Mouse (Mus musculus) v-Abl transformed pro-B cells (cell line): ENCODE results near the gene Osbpl9.

Source experiments
- in situ Hi-C, 2 experiments: fragments of 400-800 bp; cut with MboI; formaldehyde crosslinking; loops; one replicate each; pipeline ENCODE4 v1.15.1; 2025; ENCODE audit not compliant: unreplicated experiment in 2 of 2

The Osbpl9 gene

GRCm38 (mm10) chr4:109201582-109202424, at the start of gene Osbpl9:
Gene Osbpl9, minus strand, starts transcription at chr4:109202272.
- in situ Hi-C loops = no loop called here

DNA sequence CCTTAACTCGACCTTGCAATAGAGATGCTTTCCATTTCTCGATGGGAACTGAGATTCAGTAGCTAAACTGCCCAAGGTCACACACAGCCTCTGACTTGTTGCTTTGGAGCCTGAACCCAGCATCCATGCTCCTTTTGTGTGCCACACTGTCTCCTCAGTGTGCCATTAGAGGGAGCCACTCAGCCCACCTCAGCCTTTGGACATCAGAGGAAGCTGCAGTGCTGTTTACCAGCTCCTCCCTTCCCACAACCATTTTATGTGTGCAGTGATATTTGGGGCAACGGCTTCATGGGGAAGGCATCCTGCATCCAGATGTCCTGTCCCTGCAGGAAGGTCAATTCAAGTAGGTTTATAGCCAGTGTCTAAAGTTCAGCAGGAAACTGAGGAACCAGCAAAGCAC, 49.5 kb upstream of the Osbpl9 start:
- in situ Hi-C loops = loop anchor here in 1 of 2 experiments (5.0 kb wide), 1 partner anchor 181 kb away; no protein-coding TSS in a partner anchor

DNA sequence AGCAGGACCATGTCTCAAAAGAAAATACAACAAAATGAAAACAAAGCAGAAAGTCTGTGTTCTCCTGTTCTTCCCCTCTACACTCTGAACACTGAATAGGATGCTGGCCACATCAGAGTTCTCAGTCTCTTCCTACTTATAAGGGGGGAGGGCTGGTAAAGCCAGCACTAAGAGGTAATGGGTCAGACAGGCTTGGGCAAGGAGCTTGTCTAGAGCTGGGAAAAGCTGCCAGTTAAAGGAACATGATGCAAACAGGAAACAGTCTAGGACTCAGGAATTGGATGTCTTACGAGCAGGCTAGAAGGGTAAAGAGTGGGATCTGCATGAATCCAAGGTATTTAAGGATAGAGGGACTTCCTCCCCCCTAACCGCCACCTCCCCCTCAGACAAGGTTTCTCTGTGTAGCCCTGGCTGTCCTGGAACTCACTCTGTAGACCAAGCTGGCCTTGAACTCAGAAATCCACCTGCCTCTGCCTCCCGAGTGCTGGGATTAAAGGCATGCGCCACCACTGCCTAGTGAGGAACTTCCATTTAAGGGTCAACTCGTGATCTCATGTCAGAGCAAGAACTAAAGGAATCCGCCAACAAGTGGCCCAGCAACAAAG, 43.0 kb upstream of the Osbpl9 start:
- in situ Hi-C loops = loop anchor here (5.0 to 25.0 kb wide), 2 partner anchors 182 to 767 kb away; no protein-coding TSS in a partner anchor

- in situ Hi-C loops = loop anchor here in 1 of 2 experiments (25.0 kb wide), 1 partner anchor 768 kb away; no protein-coding TSS in a partner anchor
These were observed 42.4 kb upstream of the Osbpl9 start for GRCm38 (mm10) chr4:109244506-109244905.

DNA sequence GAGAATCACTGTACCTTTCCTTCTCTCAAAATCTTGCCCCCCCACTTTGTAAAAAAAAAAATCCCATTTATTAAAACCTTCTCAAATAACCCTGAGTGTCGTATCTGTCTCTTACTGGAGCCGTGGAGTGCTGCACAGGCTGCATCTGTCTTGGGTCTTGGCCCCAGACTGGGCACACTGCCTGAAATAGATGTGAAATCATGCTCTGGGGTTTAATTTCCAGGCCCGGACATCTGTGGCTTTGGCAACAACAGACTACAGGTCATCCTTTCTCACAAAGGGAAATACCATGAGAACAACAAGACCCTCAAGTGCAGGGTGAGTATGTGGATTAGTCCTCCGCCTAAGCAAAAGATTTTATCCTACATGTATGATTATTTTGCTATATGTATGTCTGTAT, 39.9 kb upstream of the Osbpl9 start:
- in situ Hi-C loops = loop anchor here in 1 of 2 experiments (25.0 kb wide), 1 partner anchor 770 kb away; no protein-coding TSS in a partner anchor

- in situ Hi-C loops = loop anchor here in 1 of 2 experiments (25.0 kb wide), 1 partner anchor 771 kb away; no protein-coding TSS in a partner anchor
These were observed 39.1 kb upstream of the Osbpl9 start for GRCm38 (mm10) chr4:109241221-109241620.

- in situ Hi-C loops = loop anchor here in 1 of 2 experiments (25.0 kb wide), 1 partner anchor 774 kb away; no protein-coding TSS in a partner anchor
These were observed 36.6 kb upstream of the Osbpl9 start for GRCm38 (mm10) chr4:109238428-109239268.

DNA sequence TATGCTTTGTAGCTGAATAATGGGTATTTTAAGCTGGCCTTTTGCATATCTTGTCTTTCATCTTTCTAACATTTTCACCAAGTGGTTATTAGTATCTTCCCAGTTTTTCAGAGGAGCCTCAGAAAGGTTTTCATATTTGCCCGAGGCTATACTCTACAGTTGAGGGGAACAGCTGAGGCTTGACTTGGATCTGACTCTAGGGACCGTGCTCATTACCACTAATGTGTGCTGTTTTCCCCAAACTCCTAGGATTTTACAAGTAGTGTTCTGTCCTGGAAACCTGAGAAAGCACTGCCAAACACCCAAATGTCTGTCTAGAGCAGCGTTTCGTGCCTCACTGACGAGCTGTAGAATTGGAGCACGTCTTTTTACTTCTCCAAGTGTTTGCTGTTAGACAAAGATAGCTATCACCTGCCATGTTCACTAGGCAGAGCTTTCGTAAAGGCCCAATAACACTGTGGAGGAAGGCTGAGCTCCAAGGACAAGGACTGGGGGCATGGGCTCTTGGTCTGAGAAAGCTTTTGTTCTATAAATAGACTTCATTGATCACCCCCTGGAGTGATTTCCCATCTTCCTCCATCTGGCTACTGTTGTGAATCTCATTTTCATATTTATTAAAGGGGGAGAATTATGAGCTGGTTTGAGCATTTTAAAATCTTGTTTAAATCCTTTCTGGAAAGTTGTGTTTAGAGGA, 34.3 kb upstream of the Osbpl9 start:
- in situ Hi-C loops = loop anchor here in 1 of 2 experiments (25.0 kb wide), 1 partner anchor 776 kb away; no protein-coding TSS in a partner anchor

- in situ Hi-C loops = loop anchor here in 1 of 2 experiments (25.0 kb wide), 1 partner anchor 777 kb away; no protein-coding TSS in a partner anchor
These were observed 32.8 kb upstream of the Osbpl9 start for GRCm38 (mm10) chr4:109234806-109235350.

DNA sequence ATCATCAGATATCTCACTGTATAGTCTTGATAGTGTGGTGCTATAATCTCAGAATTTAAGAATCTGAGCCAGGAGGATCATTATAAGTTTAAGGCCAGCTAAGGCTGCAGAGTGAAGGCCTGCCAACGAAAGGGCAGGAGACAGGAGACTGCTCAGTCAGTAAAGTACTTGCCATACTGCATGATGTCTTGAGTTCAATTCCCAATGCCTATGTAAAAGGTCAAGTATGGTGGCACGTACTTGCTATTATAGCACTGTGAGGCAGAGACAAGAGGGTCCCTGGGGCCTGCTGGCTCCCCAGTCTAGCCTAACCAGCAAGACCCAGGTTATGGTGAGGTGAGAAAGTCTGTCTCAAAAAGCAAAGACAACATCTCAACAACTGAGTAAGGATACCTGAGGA, 32.1 kb upstream of the Osbpl9 start, which contains the start of gene Calr4:
TSS of gene Calr4 (plus strand) at position 301 of the 400 bp plus-strand sequence.
- in situ Hi-C loops = loop anchor here in 1 of 2 experiments (25.0 kb wide), 1 partner anchor 778 kb away; no protein-coding TSS in a partner anchor

GRCm38 (mm10) chr4:109229766-109230279, 27.8 kb upstream of the Osbpl9 start:
- in situ Hi-C loops = loop anchor here in 1 of 2 experiments (25.0 kb wide), 1 partner anchor 782 kb away; no protein-coding TSS in a partner anchor

- in situ Hi-C loops = loop anchor here in 1 of 2 experiments (25.0 kb wide), 1 partner anchor 786 kb away; no protein-coding TSS in a partner anchor
These were observed 24.0 kb upstream of the Osbpl9 start for GRCm38 (mm10) chr4:109226071-109226470.

GRCm38 (mm10) chr4:109225606-109226005, 23.5 kb upstream of the Osbpl9 start:
- in situ Hi-C loops = loop anchor here in 1 of 2 experiments (25.0 kb wide), 1 partner anchor 787 kb away; no protein-coding TSS in a partner anchor

DNA sequence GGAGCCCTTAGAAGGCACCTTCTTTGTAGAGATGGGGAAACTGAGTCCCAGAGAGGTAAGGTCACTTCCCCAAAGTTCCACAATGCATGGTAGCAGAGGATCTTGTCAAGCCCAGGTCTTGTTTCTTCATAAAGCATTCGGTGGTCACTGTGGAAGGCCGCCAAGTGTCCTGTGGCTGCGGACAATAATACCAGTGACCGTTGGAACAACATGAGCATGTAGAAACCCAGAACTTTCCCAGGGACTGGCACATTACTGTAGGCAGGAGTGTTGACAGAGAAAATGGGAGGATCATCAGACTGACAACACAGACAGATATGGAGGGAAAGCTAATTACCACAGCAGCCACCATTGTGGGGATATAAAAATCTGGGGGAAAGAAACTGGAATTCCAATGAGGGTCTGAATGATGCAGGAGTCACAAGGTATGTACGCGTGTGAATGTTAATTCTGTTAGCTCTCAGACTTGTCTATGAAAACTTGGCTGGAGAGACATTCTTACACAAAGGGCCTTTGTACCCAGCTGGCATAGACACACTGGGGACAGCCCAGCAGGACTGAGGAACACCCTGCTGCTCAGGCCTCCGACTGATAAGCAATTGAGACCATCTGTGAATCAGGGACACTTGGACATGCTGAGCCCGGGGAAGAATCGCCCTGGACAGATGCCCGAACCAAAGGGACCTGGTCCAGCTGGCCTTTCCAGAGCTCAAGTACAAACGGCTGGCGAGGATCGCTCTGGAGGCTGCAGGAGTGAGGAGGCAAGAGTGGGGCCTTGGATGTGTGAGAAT, 22.9 kb upstream of the Osbpl9 start:
- in situ Hi-C loops = loop anchor here in 1 of 2 experiments (25.0 kb wide), 1 partner anchor 787 kb away; no protein-coding TSS in a partner anchor

- in situ Hi-C loops = no loop called here
These were observed 19.9 kb upstream of the Osbpl9 start for GRCm38 (mm10) chr4:109222001-109222400.

DNA sequence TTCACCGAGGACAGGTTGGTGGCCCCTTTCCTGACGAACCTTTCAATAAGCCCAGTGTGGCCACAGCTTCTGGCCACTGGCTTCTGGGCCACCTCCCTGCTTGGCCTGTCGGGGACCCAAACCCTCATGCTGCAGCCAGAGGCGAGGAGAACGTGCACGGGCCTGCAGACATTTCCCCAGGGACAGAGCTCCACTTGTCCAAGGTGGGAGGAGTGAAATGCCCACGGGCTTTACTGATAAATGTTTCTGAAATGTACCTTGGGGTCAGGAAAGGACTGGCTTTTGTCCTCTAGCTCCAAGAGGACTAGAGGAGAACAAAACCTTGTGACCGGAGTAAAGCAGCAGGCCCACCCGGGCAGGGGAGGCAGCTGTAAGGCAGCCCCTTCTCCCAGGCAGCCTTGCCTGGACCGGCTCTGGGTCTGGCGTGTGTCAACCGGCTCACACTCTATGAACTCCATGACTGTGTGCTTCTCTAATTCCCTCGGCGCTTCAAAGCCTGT, 18.4 kb upstream of the Osbpl9 start:
- in situ Hi-C loops = no loop called here

- in situ Hi-C loops = no loop called here
These were observed 15.9 kb upstream of the Osbpl9 start for GRCm38 (mm10) chr4:109218008-109218407.

DNA sequence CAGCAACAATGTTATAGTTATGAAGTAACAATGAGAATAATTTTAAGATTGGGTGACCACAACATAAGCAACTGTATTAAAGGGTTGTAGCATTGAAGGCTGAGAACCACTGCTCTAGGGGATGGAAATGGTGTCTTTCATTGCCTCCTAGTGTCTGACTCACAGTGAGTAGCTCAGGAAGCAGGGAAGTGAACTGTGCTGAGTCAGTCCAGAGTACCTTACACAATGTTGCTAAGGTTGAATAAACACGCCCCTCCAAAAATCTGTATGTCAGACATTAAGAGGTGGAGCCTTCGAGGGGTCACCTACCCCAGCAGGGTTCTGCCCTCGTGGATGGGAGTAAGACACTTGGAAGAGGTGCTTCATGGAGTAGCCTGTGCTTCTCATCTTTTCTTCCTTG, 11.9 kb upstream of the Osbpl9 start:
- in situ Hi-C loops = no loop called here
